Mouse (Mus musculus) stomach, postnatal 0 days (tissue): ENCODE data around the gene Supt4a. TPM values are rescaled to one million over a fixed set of nuclear protein-coding genes. Genes with fewer than 3 reads are reported as not detected.

Source experiments
- ATAC-seq: fragments of 200-750 bp; cut with Nextera tagmentation; 2 replicates; pipeline ENCODE4 v1.8.0; 2017; ENCODE audit not compliant: low FRiP score, low TSS enrichment
- DNase-seq: peaks from one replicate; pipeline ENCODE4 v3.0.0-alpha.2; 2016; ENCODE audit warnings: low spot score
- H3K27ac ChIP-seq: fragments of 300-500 bp; sonication (generic); replicated peaks from 2 replicates; pipeline ENCODE4 v1.5.1; 2014; ENCODE audit warnings: mild to moderate bottlenecking, control low read depth
- H3K27me3 ChIP-seq: fragments of 300-500 bp; sonication (generic); 2 replicates; pipeline ENCODE4 v1.6.1; 2014; ENCODE audit warnings: low read length; ENCODE audit not compliant: control insufficient read depth, insufficient read depth
- H3K36me3 ChIP-seq: fragments of 300-500 bp; sonication (generic); 2 replicates; pipeline ENCODE4 v1.6.1; 2014; ENCODE audit warnings: low read length, mixed read lengths; ENCODE audit not compliant: control insufficient read depth, insufficient read depth
- H3K4me1 ChIP-seq: fragments of 300-500 bp; sonication (generic); replicated peaks from 2 replicates; pipeline ENCODE4 v1.6.1; 2014; ENCODE audit warnings: antibody characterized with exemption; ENCODE audit not compliant: control insufficient read depth, insufficient read depth
- H3K4me2 ChIP-seq: fragments of 300-500 bp; sonication (generic); replicated peaks from 2 replicates; pipeline ENCODE4 v1.6.1; 2014; ENCODE audit warnings: low read depth, mild to moderate bottlenecking, control low read depth, moderate library complexity
- H3K4me3 ChIP-seq: fragments of 300-500 bp; sonication (generic); 2 replicates; pipeline ENCODE4 v1.5.1; 2014; ENCODE audit warnings: low read depth, low read length, control low read depth
- H3K9ac ChIP-seq: fragments of 300-500 bp; sonication (generic); 2 replicates; pipeline ENCODE4 v1.6.1; 2014; ENCODE audit warnings: mild to moderate bottlenecking, low read length, control low read depth, mixed read lengths
- H3K9me3 ChIP-seq: fragments of 300-500 bp; sonication (generic); 2 replicates; pipeline ENCODE4 v1.6.1; 2016; ENCODE audit warnings: low read length; ENCODE audit not compliant: control insufficient read depth
- CTCF ChIP-seq: IDR thresholded peaks from 2 replicates; pipeline ENCODE4 v1.5.1; 2016; ENCODE audit warnings: antibody characterized with exemption, low read depth, mild to moderate bottlenecking, moderate library complexity
- EP300 ChIP-seq: optimal IDR thresholded peaks from 2 replicates; pipeline ENCODE3; 2016; ENCODE audit warnings: antibody characterized with exemption
- WGBS: fragments of 180-500 bp; shearing (Covaris S2); extraction: QIAGEN DNeasy Blood & Tissue Kit; methylation state at CpG from one replicate; pipeline ENCODE4 v1.1.7; 2014; 5-methylcytosine and 5-hydroxymethylcytosine counted together
- microRNA counts: library from miRNA; unstranded; fragments of <30 nt; microRNA quantifications from one replicate; lab custom pipeline; 2015
- microRNA-seq: library from miRNA; unstranded; fragments of <30 nt; microRNA quantifications from one replicate; pipeline ENCODE4, GENCODE M21; 2016
- polyA plus RNA-seq: library from polyadenylated mRNA; unstranded; fragments of >200 nt; fragmentation: Nextera tagmentation; extraction: Ambion mirVana; gene quantifications from 2 replicates; pipeline ENCODE4 v1.2.1, GENCODE M21; 2015

Supt4a gene
- polyA plus RNA-seq, 1 experiment from 2014 or later, result 119 TPM

DNA sequence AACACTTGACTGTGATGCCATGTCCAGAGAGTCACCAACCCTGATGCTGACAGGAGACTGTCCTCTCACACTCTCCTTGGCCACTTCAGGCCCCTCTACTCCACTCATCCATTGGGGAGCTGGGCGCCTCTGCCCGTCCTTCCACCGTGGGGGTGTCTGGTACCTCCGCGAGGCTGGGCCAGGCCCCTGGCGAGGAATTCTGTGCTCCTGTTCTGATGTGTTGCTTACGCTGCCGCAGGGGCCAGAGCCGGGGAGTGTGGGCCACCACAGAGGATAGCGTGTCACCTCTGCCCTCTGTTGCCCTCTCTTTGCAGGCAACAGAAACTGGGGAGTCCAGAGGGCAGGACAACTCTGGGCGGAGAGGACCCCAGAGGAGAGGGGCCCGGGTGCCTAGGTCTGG, 41.6 kb downstream of the Supt4a start:
- Histone ChIP-seq H3K4me3 (peak overlapping the region; percentile 39), H3K9ac (no peak overlapping the region), H3K27me3 (no peaks in the 10 kb centered on the region), H3K4me1 (peaks cover 5% of the 10 kb centered on the region), H3K36me3 (no peaks in the 10 kb centered on the region), H3K9me3 (no peaks in the 10 kb centered on the region), H3K27ac (no peak overlapping the region), H3K4me2 (peak overlapping the region; percentile 76)
- DNase-seq (no peak), ATAC-seq (0 out of 2 replicates have a peak, but pooled peaks have one; percentile 16)
- TF ChIP-seq CTCF (no peak), EP300 (no peak)
- WGBS, result 40% methylated on average over 12 of the region's 12 CpGs

DNA sequence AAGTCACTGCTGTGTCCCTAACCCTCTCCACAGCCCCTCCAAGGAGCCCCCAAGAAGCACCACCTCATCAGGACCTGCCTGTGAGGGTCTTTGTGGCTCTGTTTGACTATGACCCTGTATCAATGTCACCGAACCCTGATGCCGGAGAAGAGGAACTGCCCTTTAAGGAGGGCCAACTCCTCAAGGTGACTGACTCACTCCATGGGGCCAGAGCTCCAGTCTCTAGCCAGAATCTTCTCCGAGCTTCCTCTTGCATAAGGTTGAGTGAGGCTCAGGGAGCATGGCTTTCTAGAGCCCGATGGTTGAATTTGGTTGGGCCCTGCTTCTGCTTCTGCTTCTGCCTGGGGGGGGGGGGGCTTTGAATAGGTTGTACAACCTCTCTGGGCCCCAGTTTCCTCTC, 42.0 kb downstream of the Supt4a start:
- no peak overlapping the region for H3K27ac ChIP-seq
- DNase-seq, result no peak
- no peaks in the 10 kb centered on the region for H3K36me3 ChIP-seq
- no peaks in the 10 kb centered on the region for H3K9me3 ChIP-seq
- no peaks in the 10 kb centered on the region for H3K27me3 ChIP-seq
- peaks cover 5% of the 10 kb centered on the region for H3K4me1 ChIP-seq
- no peak for ATAC-seq
- no peak overlapping the region for H3K4me2 ChIP-seq
- no peak overlapping the region for H3K9ac ChIP-seq
- H3K4me3 ChIP-seq, result no peak overlapping the region
- 79% methylated on average over 4 of the region's 4 CpGs for WGBS
- TF ChIP-seq EP300 (no peak), CTCF (no peak)

DNA sequence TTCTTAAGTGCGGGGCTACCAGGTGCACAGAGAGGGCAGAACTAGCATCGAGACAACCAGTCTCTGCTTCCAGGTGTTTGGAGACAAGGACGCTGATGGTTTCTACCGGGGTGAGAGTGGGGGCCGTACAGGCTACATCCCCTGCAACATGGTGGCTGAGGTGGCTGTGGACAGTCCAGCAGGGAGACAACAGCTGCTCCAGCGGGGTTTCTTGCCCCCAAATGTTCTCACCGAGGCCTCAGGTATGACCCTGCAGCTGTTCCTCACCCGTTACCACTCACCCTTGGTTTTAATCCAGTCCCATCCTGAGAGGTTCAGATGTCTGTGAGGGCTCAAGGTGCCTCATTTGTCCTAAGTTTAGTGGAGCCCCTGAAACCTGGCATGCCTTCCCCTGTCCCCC, 42.8 kb downstream of the Supt4a start:
- Histone ChIP-seq H3K4me3 (no peak overlapping the region), H3K9ac (no peak overlapping the region), H3K4me1 (peaks cover 5% of the 10 kb centered on the region), H3K9me3 (no peaks in the 10 kb centered on the region), H3K27me3 (no peaks in the 10 kb centered on the region), H3K4me2 (no peak overlapping the region), H3K27ac (no peak overlapping the region), H3K36me3 (no peaks in the 10 kb centered on the region)
- TF ChIP-seq CTCF, result no peak
- TF ChIP-seq EP300, result no peak
- DNase-seq (no peak), ATAC-seq (no peak)
- 82% methylated on average over 8 of the region's 8 CpGs for WGBS

DNA sequence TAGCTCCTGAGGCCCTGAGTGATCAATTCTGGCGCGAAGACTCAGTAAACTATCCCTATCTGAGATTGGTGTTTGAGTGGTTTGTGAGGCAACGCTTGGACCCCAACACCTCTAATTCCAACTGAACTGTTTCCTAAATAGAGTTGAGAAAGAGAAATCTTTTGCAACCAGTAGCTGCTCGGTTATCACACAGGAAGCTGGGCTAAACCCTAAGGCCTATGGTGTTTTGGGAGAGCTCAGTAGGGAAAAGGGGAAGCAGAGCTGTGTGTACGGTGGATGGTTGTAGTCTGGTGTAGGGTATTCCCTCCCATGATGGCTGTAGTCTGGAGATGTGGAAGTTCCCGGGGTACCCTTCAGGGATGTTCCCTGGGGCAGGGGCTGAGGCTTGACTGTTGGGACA, 52.7 kb downstream of the Supt4a start:
- TF ChIP-seq EP300 (no peak), CTCF (no peak)
- Histone ChIP-seq H3K4me3 (no peak overlapping the region), H3K9me3 (no peaks in the 10 kb centered on the region), H3K27me3 (no peaks in the 10 kb centered on the region), H3K27ac (no peak overlapping the region), H3K4me2 (no peak overlapping the region), H3K9ac (no peak overlapping the region), H3K36me3 (no peaks in the 10 kb centered on the region), H3K4me1 (no peaks in the 10 kb centered on the region)
- ATAC-seq, result no peak
- WGBS, result 79% methylated on average over 6 of the region's 6 CpGs
- DNase-seq, result no peak

MicroRNAs within 50 kb of the gene (microRNA counts, 519-probe panel; counts per million panel counts)
- 5,222 counts per million, percentile 58 among the panel's probes with 10 or more counts for microRNA mmu-miR-142-3p (lab: Ali Mortazavi, UCI)
- microRNA mmu-miR-142-5p (lab: Ali Mortazavi, UCI), result 3,553 counts per million, percentile 19 among the panel's probes with 10 or more counts

Small RNA genes lying within 50 kb of the gene (microRNA-seq; reads per million reads assigned to microRNA genes)
- gene Mir142 (not detected), gene Mir142b (not detected)

Other genes with a start within 250 kb of the Supt4a start
- not detected in 2 replicates for gene Gm11492, start 170.9 kb upstream of the Supt4a start, polyA plus RNA-seq
- 25.5 and 26.3 TPM in 2 replicates for gene Sept4, start 168.6 kb upstream of the Supt4a start, polyA plus RNA-seq
- 9.4 and 11.5 TPM in 2 replicates for gene Mtmr4, start 145.4 kb upstream of the Supt4a start, polyA plus RNA-seq
- 0.12 TPM in 1 of 2 replicates, not detected in the other for gene Hsf5, start 120.4 kb upstream of the Supt4a start, polyA plus RNA-seq
- 6.6 and 7.4 TPM in 2 replicates for gene Rnf43, start 74.8 kb upstream of the Supt4a start, polyA plus RNA-seq
- gene Tspoap1, start 23.0 kb downstream of the Supt4a start, polyA plus RNA-seq, result 0.56 and 0.70 TPM in 2 replicates
- 0.52 and 0.74 TPM in 2 replicates for gene Mpo, start 56.0 kb downstream of the Supt4a start, polyA plus RNA-seq
- gene Lpo, start 90.7 kb downstream of the Supt4a start, polyA plus RNA-seq, result 0.41 and 0.69 TPM in 2 replicates
- gene Mks1, start 115.7 kb downstream of the Supt4a start, polyA plus RNA-seq, result 4.3 and 4.5 TPM in 2 replicates
- 0.10 and 0.12 TPM in 2 replicates for gene Epx, start 138.0 kb downstream of the Supt4a start, polyA plus RNA-seq
- 0.06 TPM in 1 of 2 replicates, not detected in the other for gene Olfr462, start 154.7 kb downstream of the Supt4a start, polyA plus RNA-seq
- gene Olfr463, start 159.8 kb downstream of the Supt4a start, polyA plus RNA-seq, result not detected in 2 replicates
- gene Olfr464, start 183.4 kb downstream of the Supt4a start, polyA plus RNA-seq, result not detected in 2 replicates
- 14.7 and 14.8 TPM in 2 replicates for gene Dynll2, start 250.0 kb downstream of the Supt4a start, polyA plus RNA-seq